Mouse (Mus musculus) gonadal fat pad, adult 2 months (tissue): Measurements from ENCODE around the gene Gm11009. TPM values are rescaled to one million over a fixed set of nuclear protein-coding genes. Genes with fewer than 3 reads are reported as not detected.
"Not testable (repeated sequence)": the region's sequence is repeated elsewhere in the genome, so short reads cannot be mapped to it uniquely, and the experiment has no call there.

Experiments used
- DNase-seq: peaks from one replicate; pipeline ENCODE4 v3.0.0-alpha.2; 2012; ENCODE audit warnings: low read depth
- polyA plus RNA-seq: library from polyadenylated mRNA; depleted of rRNA; stranded (reverse); fragments of >200 nt; gene quantifications from 2 replicates; pipeline ENCODE4 v1.2.3, GENCODE M21; 2012; rRNA removed

Gene Gm11009
- polyA plus RNA-seq: not detected in 2 replicates

- DNase-seq: not testable (repeated sequence)
Observed at GRCm38 (mm10) chr2:176319394-176319793, at the start of gene Gm11009. Gene Gm11009, minus strand, starts transcription at chr2:176319494.

Other genes starting within 250 kb of the Gm11009 start
- 0.24 TPM in 1 of 2 replicates, not detected in the other for gene Gm2004, start 169.7 kb downstream of the Gm11009 start, polyA plus RNA-seq
- 0.72 TPM in 2 replicates for gene 2210418O10Rik, start 92.9 kb downstream of the Gm11009 start, polyA plus RNA-seq
- 1.1 and 1.4 TPM in 2 replicates for gene Gm14435, start 104.1 kb upstream of the Gm11009 start, polyA plus RNA-seq
- 7.1 and 12.7 TPM in 2 replicates for gene Gm14434, start 167.3 kb upstream of the Gm11009 start, polyA plus RNA-seq
- not detected in 2 replicates for gene Zfp967, start 201.6 kb upstream of the Gm11009 start, polyA plus RNA-seq